Mouse (Mus musculus): ENCODE results near the gene Ttc9b. TPM values are rescaled to one million over a fixed set of nuclear protein-coding genes. Genes with fewer than 3 reads are reported as not detected.

The Ttc9b gene
- total RNA-seq, 4 experiments from 2014 or later, result not detected

DNA sequence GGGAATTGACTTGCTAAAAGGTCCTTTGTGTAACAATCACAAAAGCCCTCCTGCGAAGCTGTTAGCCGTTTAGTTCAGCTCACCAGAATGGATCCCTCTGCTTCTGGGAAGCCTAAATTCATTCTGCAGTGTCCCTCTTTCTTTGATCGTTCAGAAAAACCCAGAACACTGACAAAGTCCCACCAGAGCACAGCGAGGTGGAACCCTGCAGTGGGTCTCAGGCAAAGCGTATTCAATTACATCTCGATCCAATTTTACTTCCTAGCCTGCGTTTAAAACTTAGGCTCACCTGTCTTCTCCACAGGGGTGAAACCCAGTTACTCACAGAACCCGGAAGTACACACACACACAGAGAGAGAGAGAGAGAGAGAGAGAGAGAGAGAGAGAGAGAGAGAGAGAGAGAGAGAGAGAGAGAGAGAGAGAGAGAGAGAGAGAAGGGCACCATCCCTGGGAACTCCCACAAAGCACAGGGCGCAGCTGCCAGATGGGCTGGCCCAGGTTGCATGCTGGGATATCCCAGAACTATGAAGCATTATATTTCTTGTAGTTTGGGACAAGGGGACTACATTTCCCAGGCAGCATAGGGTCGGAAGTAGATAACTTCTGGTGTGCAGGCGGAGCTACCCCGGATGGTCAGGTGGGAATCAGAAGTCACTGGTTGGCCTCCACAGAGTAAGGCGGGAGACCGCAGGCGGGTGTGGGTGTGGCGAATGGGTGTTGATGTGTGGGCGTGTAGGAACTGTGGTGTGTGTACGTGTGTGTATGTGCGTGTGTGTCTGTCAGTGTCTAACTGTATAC, 35.3 kb downstream of the Ttc9b start, which contains the start of gene Zfp607b:
TSS of gene Zfp607b (plus strand) at position 526 of the 798 bp plus-strand sequence.
- DNase-seq, result peak; percentile 96

DNA sequence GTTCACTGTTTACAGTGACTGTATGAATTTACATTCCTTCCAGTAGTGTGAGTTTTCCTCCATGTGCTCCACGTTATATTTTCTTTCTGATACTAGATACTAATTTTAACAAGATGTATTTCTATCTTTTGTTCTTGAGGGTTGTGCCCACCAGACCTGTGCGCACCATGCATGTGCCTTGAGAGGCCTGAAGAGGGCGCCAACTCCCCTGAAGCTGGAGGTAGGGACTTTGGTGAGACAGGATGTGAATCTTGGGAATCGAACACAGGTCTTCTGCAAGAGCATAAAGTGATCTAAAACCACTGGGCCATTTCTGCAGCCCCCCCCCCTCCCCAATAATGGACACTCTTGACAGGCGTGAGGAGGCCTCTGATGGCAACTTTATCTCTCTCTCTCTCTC, 37.4 kb downstream of the Ttc9b start:
- no peak for DNase-seq

- no peak for DNase-seq
Observed at GRCm38 (mm10) chr7:27696711-27697110, 43.0 kb downstream of the Ttc9b start.

Other genes starting within 250 kb of the Ttc9b start
- 1 to 10 TPM; 3.0 to 8.0 (median 4.9) TPM for gene Sptbn4, start 206.2 kb upstream of the Ttc9b start, total RNA-seq (2022)
- gene Blvrb, start 205.9 kb upstream of the Ttc9b start, total RNA-seq (2022), result 10 to 100 TPM; 33.7 to 49.5 (median 44.8) TPM
- 10 to 100 TPM; 12.6 to 19.4 (median 14.8) TPM for gene Sertad3, start 180.1 kb upstream of the Ttc9b start, total RNA-seq (2022)
- 10 to 100 TPM; 20.2 to 37.1 (median 23.9) TPM for gene Sertad1, start 167.0 kb upstream of the Ttc9b start, total RNA-seq (2022)
- 1 to 10 TPM; 2.6 to 4.7 (median 3.3) TPM for gene Prx, start 154.6 kb upstream of the Ttc9b start, total RNA-seq (2022)
- 1 to 10 TPM in 1 of 4 experiments, under 1 TPM in 3; 0.23 to 1.1 (median 0.61) TPM for gene Hipk4, start 130.6 kb upstream of the Ttc9b start, total RNA-seq (2022)
- gene Pld3, start 100.7 kb upstream of the Ttc9b start, total RNA-seq (2022), result 100 to 1,000 TPM; 135 to 205 (median 166) TPM
- 10 to 100 TPM; 21.6 to 23.8 (median 22.0) TPM for gene 2310022A10Rik, start 100.7 kb upstream of the Ttc9b start, total RNA-seq (2022)
- 100 to 1,000 TPM; 162 to 282 (median 233) TPM for gene Akt2, start 62.4 kb upstream of the Ttc9b start, total RNA-seq (2022)
- gene Map3k10, start 20.7 kb downstream of the Ttc9b start, total RNA-seq (2022), result 10 to 100 TPM; 28.7 to 36.3 (median 34.4) TPM
- gene Zfp607b, start 35.4 kb downstream of the Ttc9b start, total RNA-seq (2022), result 1 to 10 TPM; 2.0 to 4.9 (median 2.9) TPM
- 10 to 100 TPM; 15.6 to 25.6 (median 19.2) TPM for gene Zfp60, start 77.5 kb downstream of the Ttc9b start, total RNA-seq (2022)
- gene Zfp626, start 153.3 kb downstream of the Ttc9b start, total RNA-seq (2022), result 10 to 100 TPM in 1 of 4 experiments, 1 to 10 TPM in 3; 7.4 to 11.0 (median 9.1) TPM
- 1 to 10 TPM; 3.5 to 5.8 (median 4.2) TPM for gene Zfp59, start 184.7 kb downstream of the Ttc9b start, total RNA-seq (2022)
- 1 to 10 TPM; 4.5 to 7.7 (median 5.5) TPM for gene Zfp607a, start 203.6 kb downstream of the Ttc9b start, total RNA-seq (2022)